Mouse (Mus musculus) heart, embryonic 15.5 days (tissue): ENCODE measurements around the gene Tjp2. TPM values are rescaled to one million over a fixed set of nuclear protein-coding genes. Genes with fewer than 3 reads are reported as not detected.
A peak's percentile ranks its signal among the peaks of the same experiment; 100 is the strongest.

Experiments
- ATAC-seq: fragments of 200-750 bp; cut with Nextera tagmentation; replicated peaks from 2 replicates; pipeline ENCODE4 v1.8.0; 2017; ENCODE audit warnings: low read depth, moderate TSS enrichment; ENCODE audit not compliant: insufficient number of reproducible peaks, insufficient read depth, low FRiP score
- H3K27ac ChIP-seq: fragments of 300-500 bp; sonication (generic); 2 replicates; pipeline ENCODE4 v1.5.1; 2015; ENCODE audit warnings: mild to moderate bottlenecking, inconsistent platforms
- H3K27me3 ChIP-seq: fragments of 300-500 bp; sonication (generic); 2 replicates; pipeline ENCODE4 v1.6.1; 2015; ENCODE audit warnings: inconsistent platforms
- H3K36me3 ChIP-seq: fragments of 300-500 bp; sonication (generic); 2 replicates; pipeline ENCODE4 v1.6.1; 2015; ENCODE audit warnings: mild to moderate bottlenecking, inconsistent platforms
- H3K4me1 ChIP-seq: fragments of 300-500 bp; sonication (generic); replicated peaks from 2 replicates; pipeline ENCODE4 v1.6.1; 2015; ENCODE audit warnings: inconsistent platforms
- H3K4me2 ChIP-seq: fragments of 300-500 bp; sonication (generic); 2 replicates; pipeline ENCODE4 v1.6.1; 2015; ENCODE audit warnings: inconsistent platforms, mild to moderate bottlenecking, moderate library complexity
- H3K4me3 ChIP-seq: fragments of 300-500 bp; sonication (generic); 2 replicates; pipeline ENCODE4 v1.5.1; 2015; ENCODE audit warnings: mild to moderate bottlenecking, inconsistent platforms
- H3K9ac ChIP-seq: fragments of 300-500 bp; sonication (generic); 2 replicates; pipeline ENCODE4 v1.6.1; 2015; ENCODE audit warnings: mild to moderate bottlenecking, inconsistent platforms
- H3K9me3 ChIP-seq: fragments of 300-500 bp; sonication (generic); replicated peaks from 2 replicates; pipeline ENCODE4 v1.6.1; 2016; ENCODE audit warnings: inconsistent platforms
- WGBS: fragments of 180-500 bp; shearing (Covaris S2); methylation state at CpG from one replicate; pipeline ENCODE4 v1.1.7; 2015; ENCODE audit warnings: mixed read lengths; 5-methylcytosine and 5-hydroxymethylcytosine counted together
- polyA plus RNA-seq: library from polyadenylated mRNA; unstranded; fragments of >200 nt; fragmentation: Nextera tagmentation; extraction: Ambion mirVana; gene quantifications from 2 replicates; pipeline ENCODE4 v1.2.1, GENCODE M21; 2015

Gene Tjp2
- polyA plus RNA-seq, 1 experiment from 2014 or later: 21.9 TPM

DNA sequence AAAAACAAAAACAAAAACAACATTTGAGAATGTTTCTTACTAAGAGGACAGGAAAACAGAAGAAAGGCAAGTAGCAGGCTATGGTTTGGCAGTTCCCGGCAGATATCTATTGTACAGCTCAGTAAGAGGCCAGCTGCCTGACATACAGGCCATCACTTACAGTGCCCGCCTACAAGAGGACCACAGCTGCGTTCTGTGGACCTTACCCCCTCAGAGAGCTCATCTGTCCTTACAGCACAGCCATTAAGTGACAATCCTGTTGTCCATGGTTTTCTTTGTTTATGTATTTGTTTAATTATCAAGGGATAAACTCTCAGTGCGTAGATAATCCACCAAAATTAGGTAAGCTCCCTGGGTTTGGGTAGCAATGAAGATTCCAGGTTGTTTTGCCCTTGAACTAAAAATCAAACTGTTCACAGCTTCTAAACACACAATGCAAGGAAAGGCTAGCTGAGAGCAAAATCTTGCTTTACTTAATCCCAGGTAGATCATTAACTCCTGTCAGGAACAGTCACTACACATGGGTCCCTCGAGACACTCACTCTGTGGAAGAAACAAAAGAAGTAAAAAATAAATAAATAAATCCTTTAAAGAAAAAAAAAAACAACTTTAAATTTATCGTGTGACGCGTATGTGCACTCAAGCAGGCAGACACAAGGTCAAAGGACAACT, 69.3 kb downstream of the Tjp2 start:
- Histone ChIP-seq H3K4me2 (no peak overlapping the region), H3K9ac (no peak overlapping the region), H3K4me1 (peaks cover 25% of the 10 kb centered on the region), H3K4me3 (no peak overlapping the region), H3K36me3 (no peaks in the 10 kb centered on the region), H3K27ac (no peak overlapping the region), H3K9me3 (no peaks in the 10 kb centered on the region), H3K27me3 (no peaks in the 10 kb centered on the region)
- ATAC-seq: no peak
- WGBS: 78% methylated on average over 8 of the region's 8 CpGs

GRCm38 (mm10) chr19:24153266-24154023, 71.4 kb downstream of the Tjp2 start:
- no peak overlapping the region for H3K9ac ChIP-seq
- no peak overlapping the region for H3K4me2 ChIP-seq
- 49% methylated on average over 9 of the region's 9 CpGs for WGBS
- H3K4me1 ChIP-seq: 0 out of 2 replicates have a peak, but pooled peaks cover 9% of the 10 kb centered on the region
- ATAC-seq: no peak
- H3K36me3 ChIP-seq: no peaks in the 10 kb centered on the region
- no peaks in the 10 kb centered on the region for H3K9me3 ChIP-seq
- H3K4me3 ChIP-seq: no peak overlapping the region
- no peak overlapping the region for H3K27ac ChIP-seq
- no peaks in the 10 kb centered on the region for H3K27me3 ChIP-seq

DNA sequence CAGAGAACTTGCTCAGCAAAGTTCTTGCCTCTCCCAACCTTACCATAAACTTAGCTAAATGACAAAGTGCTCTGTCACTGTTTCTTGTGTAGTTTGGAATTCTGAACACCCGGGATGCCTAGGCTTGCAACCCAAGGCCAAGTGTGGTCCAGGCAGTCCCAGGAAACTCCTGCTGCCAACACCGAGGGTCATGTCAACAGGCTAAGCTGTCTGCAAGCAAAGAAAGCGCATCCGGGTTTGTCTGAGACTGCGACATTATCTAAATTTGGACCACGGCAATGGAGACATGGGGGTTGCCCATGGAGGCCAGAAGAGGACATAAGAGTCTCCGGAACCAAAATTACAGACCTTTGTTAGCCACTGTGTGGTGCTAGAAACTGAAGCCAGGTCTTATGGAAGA, 80.8 kb downstream of the Tjp2 start:
- Histone ChIP-seq H3K9me3 (no peaks in the 10 kb centered on the region), H3K4me2 (no peak overlapping the region), H3K4me1 (peaks cover 19% of the 10 kb centered on the region), H3K9ac (no peak overlapping the region), H3K27me3 (no peaks in the 10 kb centered on the region), H3K36me3 (peaks cover 12% of the 10 kb centered on the region; the same call in 1 of the 2 replicates), H3K27ac (no peak overlapping the region), H3K4me3 (no peak overlapping the region)
- 54% methylated on average over 7 of the region's 7 CpGs for WGBS
- no peak for ATAC-seq

- 80% methylated on average over 12 of the region's 12 CpGs for WGBS
- H3K36me3 ChIP-seq: peaks cover 5% of the 10 kb centered on the region; the same call in 1 of the 2 replicates
- no peak overlapping the region for H3K4me2 ChIP-seq
- H3K27me3 ChIP-seq: no peaks in the 10 kb centered on the region
- H3K4me3 ChIP-seq: no peak overlapping the region
- no peak for ATAC-seq
- H3K27ac ChIP-seq: no peak overlapping the region
- peaks cover 19% of the 10 kb centered on the region for H3K4me1 ChIP-seq
- H3K9ac ChIP-seq: no peak overlapping the region
- H3K9me3 ChIP-seq: no peaks in the 10 kb centered on the region
Observed at GRCm38 (mm10) chr19:24142621-24143061, 82.2 kb downstream of the Tjp2 start.

DNA sequence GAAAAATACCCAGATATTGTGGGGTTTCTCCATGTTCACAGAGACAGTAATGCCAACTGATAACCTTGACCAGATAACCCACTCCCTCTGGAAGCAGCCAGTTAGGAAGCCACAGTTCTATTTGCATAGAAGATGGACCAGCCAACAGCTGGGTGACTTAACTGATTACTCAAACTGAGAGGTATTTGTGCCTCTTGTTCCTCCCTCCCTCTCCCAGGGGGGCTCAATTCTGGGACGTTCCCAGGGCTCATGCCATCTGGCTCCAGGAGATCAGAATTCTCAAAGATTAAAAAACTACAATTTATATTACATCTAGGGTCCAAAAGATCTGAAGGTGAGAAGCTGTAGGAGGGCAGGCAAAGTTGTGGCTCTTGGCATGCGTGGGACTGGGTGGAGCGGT, 84.5 kb downstream of the Tjp2 start:
- Histone ChIP-seq H3K9me3 (no peaks in the 10 kb centered on the region), H3K4me1 (peaks cover 27% of the 10 kb centered on the region), H3K9ac (no peak overlapping the region), H3K27ac (no peak overlapping the region), H3K4me2 (no peak overlapping the region), H3K36me3 (peaks cover 6% of the 10 kb centered on the region; the same call in 1 of the 2 replicates), H3K27me3 (no peaks in the 10 kb centered on the region), H3K4me3 (no peak overlapping the region)
- ATAC-seq: no peak
- WGBS: 63% methylated on average over 3 of the region's 3 CpGs

GRCm38 (mm10) chr19:24137392-24137791, 87.4 kb downstream of the Tjp2 start:
- H3K36me3 ChIP-seq: peaks cover 6% of the 10 kb centered on the region; the same call in 1 of the 2 replicates
- 0 out of 2 replicates have a peak, but pooled peaks have one; percentile 4 for ATAC-seq
- peaks cover 25% of the 10 kb centered on the region for H3K4me1 ChIP-seq
- H3K4me2 ChIP-seq: no peak overlapping the region
- no peak overlapping the region for H3K4me3 ChIP-seq
- no peaks in the 10 kb centered on the region for H3K9me3 ChIP-seq
- H3K27me3 ChIP-seq: no peaks in the 10 kb centered on the region
- H3K9ac ChIP-seq: no peak overlapping the region
- 67% methylated on average over 4 of the region's 4 CpGs for WGBS
- no peak overlapping the region for H3K27ac ChIP-seq

- H3K4me1 ChIP-seq: peaks cover 17% of the 10 kb centered on the region
- peak overlapping the region; percentile 21 for H3K4me3 ChIP-seq
- WGBS: 27% methylated on average over 10 of the region's 10 CpGs
- no peak overlapping the region for H3K27ac ChIP-seq
- ATAC-seq: no peak
- H3K27me3 ChIP-seq: no peaks in the 10 kb centered on the region
- peak overlapping the region; percentile 50 for H3K4me2 ChIP-seq
- H3K9me3 ChIP-seq: no peaks in the 10 kb centered on the region
- no peak overlapping the region for H3K9ac ChIP-seq
- H3K36me3 ChIP-seq: peaks cover 29% of the 10 kb centered on the region
Observed at GRCm38 (mm10) chr19:24134991-24135390, 89.8 kb downstream of the Tjp2 start.

DNA sequence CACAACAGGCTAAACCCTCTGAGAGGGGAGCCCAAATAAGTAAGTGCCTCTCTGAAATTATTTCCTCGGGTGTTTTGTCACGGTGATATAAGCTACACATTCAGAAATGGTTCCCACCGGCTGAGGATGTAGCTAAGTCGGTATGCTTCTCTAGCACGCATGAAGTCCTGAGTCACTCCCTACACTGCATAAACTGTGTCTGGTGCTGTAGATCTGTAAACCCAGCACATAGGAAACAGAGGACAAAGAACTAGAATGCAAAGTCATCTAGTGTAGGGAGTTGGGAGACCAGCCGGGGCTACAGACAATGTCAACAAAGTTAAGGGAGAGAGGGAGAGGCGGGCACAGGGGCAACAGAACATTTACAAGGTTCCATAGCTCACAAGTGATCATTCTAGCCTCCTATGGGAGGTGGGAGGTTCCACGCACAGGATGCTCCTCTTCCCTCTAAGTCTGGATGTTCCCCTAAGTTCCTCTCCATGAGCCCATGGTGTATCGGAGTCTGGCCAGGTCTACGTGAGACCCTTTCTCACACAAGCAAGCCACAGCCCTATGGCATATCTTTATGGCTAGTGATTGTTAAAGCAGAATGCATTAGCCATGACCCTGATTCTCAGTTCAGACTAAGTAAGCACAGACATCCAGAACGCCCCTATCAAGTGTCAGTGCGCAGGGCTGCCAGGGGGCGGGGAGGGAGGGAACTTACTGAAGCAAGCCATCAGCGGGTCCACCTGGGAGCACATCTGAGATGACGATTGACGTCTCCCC, 90.5 kb downstream of the Tjp2 start:
- no peaks in the 10 kb centered on the region for H3K9me3 ChIP-seq
- peaks cover 35% of the 10 kb centered on the region for H3K36me3 ChIP-seq
- H3K4me1 ChIP-seq: peaks cover 17% of the 10 kb centered on the region
- no peak for ATAC-seq
- no peaks in the 10 kb centered on the region for H3K27me3 ChIP-seq
- H3K4me2 ChIP-seq: peak overlapping the region; percentile 50
- H3K9ac ChIP-seq: no peak overlapping the region
- H3K4me3 ChIP-seq: peak overlapping the region; percentile 21
- H3K27ac ChIP-seq: no peak overlapping the region
- 62% methylated on average over 16 of the region's 16 CpGs for whole genome bisulfite sequencing

GRCm38 (mm10) chr19:24123534-24124290, 101.1 kb downstream of the Tjp2 start:
- WGBS: 87% methylated on average over 8 of the region's 8 CpGs
- Histone ChIP-seq H3K4me3 (no peak overlapping the region), H3K9me3 (no peaks in the 10 kb centered on the region; the same call in 1 of the 2 replicates), H3K9ac (no peak overlapping the region), H3K27ac (no peak overlapping the region), H3K4me2 (no peak overlapping the region), H3K27me3 (no peaks in the 10 kb centered on the region), H3K36me3 (peaks cover 34% of the 10 kb centered on the region), H3K4me1 (peaks cover 7% of the 10 kb centered on the region; the same call in 1 of the 2 replicates)
- ATAC-seq: no peak

GRCm38 (mm10) chr19:24123087-24123486, 101.7 kb downstream of the Tjp2 start:
- WGBS: 86% methylated on average over 6 of the region's 6 CpGs
- H3K4me2 ChIP-seq: no peak overlapping the region
- no peak for ATAC-seq
- no peaks in the 10 kb centered on the region; the same call in 1 of the 2 replicates for H3K9me3 ChIP-seq
- no peak overlapping the region for H3K27ac ChIP-seq
- peaks cover 28% of the 10 kb centered on the region for H3K36me3 ChIP-seq
- H3K4me1 ChIP-seq: peaks cover 7% of the 10 kb centered on the region; the same call in 1 of the 2 replicates
- no peaks in the 10 kb centered on the region for H3K27me3 ChIP-seq
- H3K9ac ChIP-seq: no peak overlapping the region
- no peak overlapping the region for H3K4me3 ChIP-seq
